Mouse (Mus musculus) E14TG2a.4 (cell line): ENCODE results near the gene Odc1.

Experiments
- H3K27me3 ChIP-seq: 2 replicates; pipeline ENCODE4 v1.6.1; 2014; ENCODE audit warnings: low read length, control low read depth; ENCODE audit not compliant: insufficient read depth
- H3K36me3 ChIP-seq: 2 replicates; pipeline ENCODE4 v1.6.1; 2014; ENCODE audit warnings: low read length, control low read depth; ENCODE audit not compliant: insufficient read depth
- H3K4me1 ChIP-seq: replicated peaks from 2 replicates; pipeline ENCODE4 v1.6.1; 2014; ENCODE audit warnings: low read depth, low read length, control low read depth
- H3K4me3 ChIP-seq: replicated peaks from 2 replicates; pipeline ENCODE4 v1.5.1; 2014; ENCODE audit warnings: mild to moderate bottlenecking, low read length
- H3K9me3 ChIP-seq: 2 replicates; pipeline ENCODE4 v1.6.1; 2014; ENCODE audit warnings: low read length, control low read depth
- CTCF ChIP-seq: conservative IDR thresholded peaks from 2 replicates; pipeline ENCODE4 v1.5.1; 2014; ENCODE audit warnings: low read length
- NANOG ChIP-seq: IDR thresholded peaks from 2 replicates; pipeline ENCODE4 v1.6.1; 2014; ENCODE audit warnings: borderline replicate concordance, low read length, mixed read lengths
- POU5F1 ChIP-seq: IDR thresholded peaks from 2 replicates; pipeline ENCODE4 v1.6.1; 2014; ENCODE audit warnings: low read length, borderline replicate concordance

Gene Odc1

DNA sequence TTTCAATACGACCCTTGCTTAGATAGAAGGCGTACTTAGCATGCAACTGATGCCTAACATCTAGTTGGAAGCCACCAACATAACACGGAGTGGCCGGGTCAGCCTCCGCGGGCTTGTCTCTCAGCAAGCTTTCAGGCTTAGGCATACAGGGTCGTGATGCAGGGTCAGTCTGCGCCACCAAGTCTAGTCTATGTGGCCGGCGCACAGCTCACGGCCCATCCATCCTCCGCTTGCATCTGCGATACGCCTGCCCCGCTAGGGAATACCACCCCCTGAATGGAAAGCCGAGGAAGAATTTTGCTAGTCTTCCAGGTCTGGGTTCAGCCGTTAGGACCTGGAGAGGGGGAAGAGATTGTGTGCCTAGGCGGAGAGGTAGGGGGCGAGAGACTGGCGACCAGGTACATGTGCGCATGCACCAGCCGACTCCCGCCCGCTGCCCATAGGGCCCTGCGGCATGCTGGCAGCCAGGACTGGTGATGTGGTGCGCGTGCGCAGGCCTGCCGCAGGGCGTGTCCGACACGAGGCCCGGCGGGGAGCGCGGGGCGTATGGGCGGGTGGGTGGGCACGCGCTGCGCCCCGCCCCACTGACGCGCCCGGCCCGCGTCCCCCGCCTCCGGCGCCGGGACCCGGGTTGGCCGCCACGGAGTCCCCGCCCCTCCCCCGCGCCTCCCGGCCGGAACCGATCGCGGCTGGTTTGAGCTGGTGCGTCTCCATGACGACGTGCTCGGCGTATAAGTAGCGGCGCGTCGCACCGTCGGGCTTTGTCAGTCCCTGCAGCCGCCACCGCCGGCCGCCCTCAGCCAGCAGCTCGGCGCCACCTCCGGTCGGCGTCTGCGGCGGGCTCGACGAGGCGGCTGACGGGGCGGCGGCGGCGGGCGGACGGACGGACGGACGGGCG lies at the start of gene Odc1:
Gene Odc1, plus strand, starts transcription at position 586 of the 898 bp plus-strand sequence.
- H3K4me1 ChIP-seq: peaks cover 30% of the 10 kb centered on the region
- H3K36me3 ChIP-seq: peaks cover 37% of the 10 kb centered on the region
- peaks cover 43% of the 10 kb centered on the region for H3K9me3 ChIP-seq
- H3K4me3 ChIP-seq: peak within 1 kb of the TSS; percentile 93
- H3K27me3 ChIP-seq: 0 out of 2 replicates have a peak, but pooled peaks cover 4% of the 10 kb centered on the region
- TF ChIP-seq CTCF: no peak
- no peak for TF ChIP-seq NANOG
- TF ChIP-seq POU5F1: no peak

GRCm38 (mm10) chr12:17494809-17495208 lies 49.8 kb upstream of the Odc1 start:
- no peaks in the 10 kb centered on the region for H3K36me3 ChIP-seq
- H3K4me3 ChIP-seq: no peak overlapping the region
- no peaks in the 10 kb centered on the region; the same call in 1 of the 2 replicates for H3K27me3 ChIP-seq
- H3K9me3 ChIP-seq: no peaks in the 10 kb centered on the region
- no peak for TF ChIP-seq NANOG
- no peak for TF ChIP-seq CTCF
- TF ChIP-seq POU5F1: no peak
- peaks cover 14% of the 10 kb centered on the region for H3K4me1 ChIP-seq

GRCm38 (mm10) chr12:17495858-17496451 lies 48.6 kb upstream of the Odc1 start:
- Histone ChIP-seq H3K36me3 (no peaks in the 10 kb centered on the region), H3K27me3 (no peaks in the 10 kb centered on the region; the same call in 1 of the 2 replicates), H3K9me3 (no peaks in the 10 kb centered on the region), H3K4me1 (peaks cover 14% of the 10 kb centered on the region), H3K4me3 (no peak overlapping the region)
- TF ChIP-seq POU5F1 (no peak), NANOG (no peak), CTCF (no peak)

DNA sequence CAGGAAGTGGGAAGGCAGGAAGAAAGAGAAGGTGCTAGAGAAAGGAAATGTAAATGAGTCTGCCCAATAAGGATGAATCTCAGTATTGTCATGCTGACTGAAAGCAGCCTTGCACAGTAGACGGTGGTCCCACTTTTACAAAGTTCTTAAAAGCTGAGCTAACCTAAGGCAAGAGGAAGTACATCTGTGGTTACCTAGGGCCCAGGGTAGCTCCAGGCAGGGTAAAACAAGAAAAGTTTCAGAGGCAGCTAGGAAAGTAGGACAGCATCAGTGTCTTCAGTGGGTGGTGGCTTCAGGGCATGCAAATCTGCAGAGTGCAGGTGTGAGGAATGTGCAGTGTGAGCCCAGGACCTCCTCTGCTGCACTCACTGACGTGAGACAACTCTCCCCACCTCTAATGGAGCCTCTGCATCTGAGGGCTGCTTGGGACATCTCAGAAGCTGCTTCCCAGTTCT lies 38.9 kb upstream of the Odc1 start:
- peaks cover 9% of the 10 kb centered on the region for H3K9me3 ChIP-seq
- H3K4me3 ChIP-seq: no peak overlapping the region
- no peak for TF ChIP-seq POU5F1
- TF ChIP-seq CTCF: no peak
- TF ChIP-seq NANOG: no peak
- peaks cover 10% of the 10 kb centered on the region for H3K4me1 ChIP-seq
- H3K27me3 ChIP-seq: no peaks in the 10 kb centered on the region
- H3K36me3 ChIP-seq: no peaks in the 10 kb centered on the region

- Histone ChIP-seq H3K9me3 (peaks cover 9% of the 10 kb centered on the region), H3K27me3 (no peaks in the 10 kb centered on the region), H3K4me1 (peaks cover 16% of the 10 kb centered on the region), H3K4me3 (no peak overlapping the region), H3K36me3 (no peaks in the 10 kb centered on the region)
- no peak for TF ChIP-seq CTCF
- no peak for TF ChIP-seq POU5F1
- no peak for TF ChIP-seq NANOG
These were observed 38.2 kb upstream of the Odc1 start for GRCm38 (mm10) chr12:17506117-17506993.

GRCm38 (mm10) chr12:17506994-17507542 lies 37.5 kb upstream of the Odc1 start:
- Histone ChIP-seq H3K9me3 (peaks cover 9% of the 10 kb centered on the region), H3K27me3 (no peaks in the 10 kb centered on the region)
- TF ChIP-seq CTCF (no peak), POU5F1 (no peak), NANOG (no peak)

GRCm38 (mm10) chr12:17509310-17509709 lies 35.3 kb upstream of the Odc1 start:
- no peak for TF ChIP-seq CTCF
- no peak for TF ChIP-seq POU5F1
- Histone ChIP-seq H3K4me3 (no peak overlapping the region), H3K27me3 (no peaks in the 10 kb centered on the region), H3K36me3 (no peaks in the 10 kb centered on the region), H3K9me3 (0 out of 2 replicates have a peak, but pooled peaks cover 2% of the 10 kb centered on the region), H3K4me1 (peaks cover 17% of the 10 kb centered on the region)

More at GRCm38 (mm10) chr12:17506994-17507542, 37.5 kb upstream of the Odc1 start:
- H3K36me3 ChIP-seq: no peaks in the 10 kb centered on the region
- peaks cover 17% of the 10 kb centered on the region for H3K4me1 ChIP-seq
- no peak overlapping the region for H3K4me3 ChIP-seq

DNA sequence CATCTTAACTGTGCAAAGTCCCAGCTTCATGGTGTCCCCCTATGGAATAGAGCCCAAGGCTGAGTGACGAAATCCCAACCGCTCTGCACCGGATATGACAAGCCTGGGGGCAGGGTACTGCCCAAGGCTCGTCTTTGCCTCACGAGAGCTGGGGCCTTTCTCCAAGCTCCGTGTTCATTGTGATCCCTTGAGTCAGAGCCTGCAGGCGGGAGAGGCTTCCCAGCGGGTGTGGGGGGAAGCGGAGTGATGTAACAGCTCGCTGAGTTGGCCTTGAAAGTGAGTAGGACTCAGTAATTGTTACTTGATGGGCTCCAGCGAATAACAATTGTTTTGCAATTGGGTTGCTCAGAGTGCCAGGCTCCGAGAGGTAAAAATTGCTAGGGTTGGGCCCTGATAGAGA lies 34.4 kb upstream of the Odc1 start:
- peaks cover 17% of the 10 kb centered on the region for H3K4me1 ChIP-seq
- no peaks in the 10 kb centered on the region for H3K36me3 ChIP-seq
- 0 out of 2 replicates have a peak, but pooled peaks cover 2% of the 10 kb centered on the region for H3K9me3 ChIP-seq
- TF ChIP-seq NANOG: peak; percentile 82
- no peak for TF ChIP-seq POU5F1
- H3K27me3 ChIP-seq: no peaks in the 10 kb centered on the region
- H3K4me3 ChIP-seq: no peak overlapping the region
